Mouse (Mus musculus) G1E-ER4 (cell line): ENCODE results near the gene Usp20. TPM values are rescaled to one million over a fixed set of nuclear protein-coding genes. Genes with fewer than 3 reads are reported as not detected.

Source experiments
- GATA1 ChIP-seq: IDR thresholded peaks from one replicate; pipeline ENCODE4 v1.8.0; 2012; ENCODE audit warnings: low read length, inconsistent platforms
- polyA plus RNA-seq: library from polyadenylated mRNA; stranded (reverse); fragments of >175 nt; gene quantifications from 2 replicates; pipeline ENCODE4 v1.2.3, GENCODE M21; 2012

The Usp20 gene
- polyA plus RNA-seq, result 6.3 and 9.2 TPM in 2 replicates

DNA sequence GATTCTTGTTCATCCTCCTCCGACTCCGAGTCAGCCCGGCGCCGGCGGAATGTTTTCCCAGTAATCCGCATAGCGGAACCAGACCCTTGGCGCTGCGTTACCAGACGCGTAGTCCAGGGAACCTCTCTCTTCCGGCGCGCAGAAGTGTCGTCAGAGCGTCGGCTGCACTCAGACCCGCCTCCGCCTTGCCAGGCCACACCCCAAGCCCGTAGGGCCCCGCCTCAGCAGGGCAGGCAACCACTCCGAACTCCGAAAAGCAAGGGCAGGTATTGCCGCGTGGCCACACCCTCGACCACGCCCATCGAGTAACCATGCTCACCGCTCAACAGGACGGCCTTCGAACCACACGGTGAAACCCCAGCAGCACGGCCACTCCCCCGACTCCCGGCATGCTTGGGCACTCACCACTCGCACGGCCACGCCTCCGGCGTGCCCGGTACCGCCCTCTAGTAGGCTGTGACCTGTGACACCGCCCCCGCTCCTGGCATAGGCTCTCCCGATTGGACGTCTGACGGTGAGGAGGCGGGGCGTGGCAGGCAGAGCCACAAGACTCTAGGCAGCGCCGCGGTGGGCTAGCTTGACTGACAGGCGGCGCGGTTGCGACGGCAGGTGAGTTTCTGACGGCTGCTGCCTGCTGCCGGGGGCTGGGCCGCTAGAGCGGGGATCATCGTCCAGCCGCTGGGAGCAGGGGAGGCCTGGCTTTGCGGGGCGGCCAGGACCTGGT, at the start of gene Usp20, which contains the start of gene BC005624:
Gene Usp20, plus strand, starts transcription at position 490 of the 724 bp plus-strand sequence.
Gene BC005624, minus strand, starts transcription at position 412 of the 724 bp plus-strand sequence.
- TF ChIP-seq GATA1, result no peak

- TF ChIP-seq GATA1, result no peak
Measured at GRCm38 (mm10) chr2:30933032-30933431, 49.0 kb upstream of the Usp20 start.

- TF ChIP-seq GATA1, result no peak
Measured at GRCm38 (mm10) chr2:30933917-30934450, 48.1 kb upstream of the Usp20 start.

DNA sequence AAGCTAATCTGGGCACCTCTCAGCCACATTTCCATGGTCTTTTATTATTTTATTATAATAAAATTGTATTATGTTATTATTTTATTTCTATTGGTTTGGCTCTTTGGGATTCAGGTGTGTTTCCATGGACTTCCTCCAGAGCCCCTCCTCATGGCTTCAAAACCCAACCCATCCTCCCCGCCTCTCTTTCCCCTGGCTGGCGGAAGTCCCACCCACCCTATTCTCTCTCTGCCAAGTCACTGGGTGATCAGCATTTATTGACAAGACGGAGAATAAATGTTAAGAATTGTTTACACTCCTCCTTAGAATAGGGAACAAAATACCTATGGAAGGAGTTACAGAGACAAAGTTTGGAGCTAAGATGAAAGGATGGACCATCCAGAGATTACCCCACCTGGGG, 45.3 kb upstream of the Usp20 start:
- TF ChIP-seq GATA1, result no peak

GRCm38 (mm10) chr2:30937731-30938130, 44.3 kb upstream of the Usp20 start:
- TF ChIP-seq GATA1, result no peak

DNA sequence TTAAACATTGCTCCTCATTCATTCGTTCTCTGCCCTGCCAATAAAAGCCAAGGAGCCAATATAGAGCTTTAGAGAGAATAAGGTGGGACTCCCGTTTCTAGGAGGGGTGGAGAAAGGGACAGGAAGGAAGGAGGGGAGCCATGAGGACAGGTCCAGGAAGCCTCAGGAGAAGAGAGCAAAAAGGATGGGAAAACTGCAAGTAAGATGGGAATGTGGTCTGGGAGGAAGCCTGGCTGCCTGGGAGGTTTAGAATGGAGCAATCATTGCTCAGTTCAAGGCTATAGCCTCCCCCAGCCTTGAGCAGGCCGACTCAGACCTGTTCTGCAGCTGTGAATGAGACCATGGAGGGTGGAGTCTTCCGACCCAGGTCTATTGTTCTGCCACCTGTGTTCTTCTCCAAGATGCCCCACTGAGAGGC, 43.5 kb upstream of the Usp20 start:
- no peak for TF ChIP-seq GATA1

DNA sequence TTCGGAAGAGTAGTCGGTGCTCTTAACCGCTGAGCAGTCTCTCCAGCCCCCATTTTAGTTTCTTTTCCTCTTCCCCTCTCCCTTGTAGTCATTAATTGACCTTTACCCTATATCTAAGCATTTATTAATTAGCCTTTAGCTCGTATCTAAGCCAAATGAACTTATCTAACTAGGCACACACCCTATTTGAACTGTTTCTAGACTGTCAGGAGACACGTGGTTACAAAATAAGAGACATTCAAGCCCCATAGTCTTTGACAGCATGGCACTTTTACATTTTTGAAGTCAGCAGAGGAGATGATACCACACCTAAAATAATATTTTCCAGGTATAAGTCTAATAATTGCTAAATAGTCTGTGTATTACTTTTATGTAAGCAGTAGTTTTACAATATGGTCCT, 40.5 kb upstream of the Usp20 start:
- TF ChIP-seq GATA1, result no peak

DNA sequence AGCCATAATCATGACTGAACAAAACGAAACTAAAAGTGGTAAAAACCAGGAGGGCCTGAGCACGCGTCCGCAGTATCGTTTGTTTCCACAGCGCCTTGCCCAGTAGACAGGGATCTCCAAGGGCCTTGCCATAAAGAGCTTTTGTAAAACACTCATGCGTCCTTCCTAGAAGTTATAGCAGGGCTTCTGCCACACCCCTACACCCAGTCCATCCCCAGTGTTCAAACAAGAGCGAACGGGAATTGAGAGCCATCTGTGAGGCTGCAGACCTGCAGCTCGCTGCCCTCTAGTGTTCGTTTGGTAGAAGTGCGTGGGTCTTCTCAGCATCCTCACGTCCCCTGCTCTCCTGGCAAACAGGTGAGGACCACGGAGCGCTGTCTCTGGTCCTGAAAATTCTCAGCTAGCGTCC, 39.5 kb upstream of the Usp20 start:
- no peak for TF ChIP-seq GATA1

GRCm38 (mm10) chr2:30952457-30952823, 29.6 kb upstream of the Usp20 start:
- no peak for TF ChIP-seq GATA1

- TF ChIP-seq GATA1, result no peak
Measured at GRCm38 (mm10) chr2:30952824-30953490, 29.1 kb upstream of the Usp20 start, which contains the start of gene Tor1b. Tor1b (plus strand) TSS chr2:30952959.

- no peak for TF ChIP-seq GATA1
Measured at GRCm38 (mm10) chr2:30954797-30955196, 27.3 kb upstream of the Usp20 start.

DNA sequence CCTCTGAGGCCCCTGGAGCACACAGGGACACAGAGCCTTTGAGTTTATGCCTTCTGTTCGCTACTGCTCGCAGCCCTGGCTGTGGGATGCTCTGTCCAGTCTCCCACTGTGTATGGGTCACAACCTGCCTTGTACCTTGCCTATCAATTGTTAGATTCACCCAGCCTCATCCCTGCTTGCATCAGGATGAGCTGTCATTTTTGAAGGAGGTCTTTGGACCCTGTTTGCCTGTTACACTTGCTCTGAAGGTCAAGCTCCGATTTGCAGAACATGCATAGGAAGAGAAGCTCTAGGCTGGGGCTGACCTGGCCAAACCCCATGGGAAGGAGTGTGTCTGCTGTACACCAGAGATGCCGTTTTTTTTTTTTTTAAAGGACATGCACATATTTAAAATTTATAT, 24.6 kb upstream of the Usp20 start:
- no peak for TF ChIP-seq GATA1

DNA sequence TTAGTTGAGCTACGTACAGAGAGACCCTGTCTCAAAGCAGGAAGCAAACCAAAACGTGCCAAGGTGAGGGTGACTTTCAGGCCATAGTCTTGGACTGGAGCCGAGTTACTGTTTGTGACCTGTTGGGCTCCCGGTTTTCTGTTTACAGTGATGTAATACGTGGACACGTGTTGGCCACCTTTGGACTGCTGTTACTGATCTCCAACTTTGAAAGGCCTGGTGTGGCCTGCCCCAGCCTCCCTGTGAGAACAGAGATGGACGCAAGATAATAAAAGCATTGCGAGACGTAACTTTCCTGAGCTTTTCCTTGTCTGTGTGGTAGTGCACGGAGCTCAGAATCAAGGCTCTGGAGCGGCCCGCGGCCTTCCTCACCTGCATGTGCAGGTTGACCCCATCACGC, 23.4 kb upstream of the Usp20 start:
- no peak for TF ChIP-seq GATA1

DNA sequence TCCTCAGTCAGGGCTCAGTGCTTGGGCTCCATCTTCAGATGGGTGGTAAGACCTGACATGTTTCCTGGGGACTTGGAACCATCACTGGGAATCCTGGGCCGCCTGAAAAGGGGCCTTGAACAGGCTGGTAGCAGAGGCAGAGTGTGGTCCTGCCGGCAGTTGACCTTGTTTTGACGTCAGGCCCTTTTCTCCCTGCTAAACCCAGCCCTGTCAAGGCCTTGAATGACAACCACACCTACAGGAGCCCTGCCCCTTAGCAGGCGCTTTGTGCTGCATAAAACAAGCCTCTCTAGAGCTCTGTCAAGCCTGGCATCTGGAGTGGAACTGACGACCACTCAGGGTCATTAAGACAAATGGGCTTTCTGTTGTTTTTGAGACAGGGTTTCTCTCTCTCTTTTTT, 22.2 kb upstream of the Usp20 start:
- no peak for TF ChIP-seq GATA1

DNA sequence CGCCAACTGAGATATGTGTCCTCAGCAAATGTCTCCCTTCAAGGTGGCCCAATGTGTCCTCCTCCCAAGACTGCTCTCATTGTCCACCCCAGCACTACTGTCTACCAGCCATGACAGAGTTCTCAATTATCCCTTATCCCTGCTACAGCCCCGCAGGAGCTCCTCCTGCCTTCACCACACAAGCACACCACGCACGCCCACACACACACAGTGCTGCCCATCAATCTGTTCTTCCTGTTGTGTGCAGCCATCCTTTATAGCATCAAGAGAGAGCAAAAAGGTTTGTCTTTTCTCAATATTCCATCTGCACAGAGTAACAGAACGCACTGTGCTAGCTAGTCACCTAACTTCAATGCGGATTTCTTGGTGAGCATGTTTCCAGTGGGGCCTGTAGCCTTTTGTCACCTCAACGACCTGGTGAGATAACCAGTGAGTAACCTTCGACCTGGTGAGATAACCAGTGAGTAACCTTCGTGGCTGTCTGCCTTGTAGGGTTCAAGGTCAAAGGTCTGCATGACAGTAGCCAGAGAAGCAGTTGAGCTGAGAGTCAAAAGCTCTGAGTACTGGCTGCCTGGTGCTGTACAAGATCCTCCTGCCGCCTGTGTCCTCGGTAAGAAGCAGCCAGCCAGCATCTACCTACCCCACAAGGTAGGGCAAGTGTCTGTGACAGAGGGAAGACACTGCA, 19.4 kb upstream of the Usp20 start:
- TF ChIP-seq GATA1, result no peak

DNA sequence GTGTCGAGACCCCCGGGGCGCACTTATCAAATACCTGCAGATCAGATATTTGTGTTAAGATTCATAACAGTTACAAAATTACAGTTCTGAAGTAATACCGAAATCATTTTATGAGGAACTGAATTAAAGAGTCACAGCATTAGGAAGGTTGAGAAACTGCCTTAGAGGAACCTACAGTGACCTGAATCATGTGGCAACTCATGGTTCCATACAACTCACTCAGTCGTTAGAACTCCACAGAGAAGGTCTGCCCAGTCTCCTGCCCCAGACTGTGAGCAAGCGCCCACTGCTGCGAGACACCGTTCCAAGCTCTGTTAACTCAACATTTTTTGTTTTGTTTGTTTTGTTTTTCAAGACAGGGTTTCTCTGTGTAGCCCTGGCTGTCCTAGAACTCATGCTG, 16.5 kb upstream of the Usp20 start:
- TF ChIP-seq GATA1, result no peak
